Mouse (Mus musculus) C2C12 (cell line): Measurements from ENCODE around the gene Hcn2. TPM values are rescaled to one million over a fixed set of nuclear protein-coding genes. Genes with fewer than 3 reads are reported as not detected.

ENCODE experiments used
- H3K27me3 ChIP-seq: one replicate; pipeline ENCODE4 v1.6.1; 2011; ENCODE audit not compliant: control insufficient read depth, insufficient read depth, insufficient read length
- H3K36me3 ChIP-seq: one replicate; pipeline ENCODE4 v1.6.1; 2011; ENCODE audit not compliant: control insufficient read depth, insufficient read depth
- H3K4me3 ChIP-seq: one replicate; pipeline ENCODE4 v1.5.1; 2011; ENCODE audit warnings: mild to moderate bottlenecking, control low read depth; ENCODE audit not compliant: poor library complexity, insufficient read depth, severe bottlenecking
- H3K79me2 ChIP-seq: one replicate; pipeline ENCODE4 v1.6.1; 2011; ENCODE audit not compliant: control insufficient read depth, insufficient read depth
- H3K79me3 ChIP-seq: one replicate; pipeline ENCODE4 v1.6.1; 2011; ENCODE audit warnings: low read depth, control low read depth
- H3ac ChIP-seq: one replicate; pipeline ENCODE3; 2011; ENCODE audit warnings: low read depth; ENCODE audit not compliant: control insufficient read depth, insufficient read length
- CEBPB ChIP-seq: IDR thresholded peaks from one replicate; pipeline ENCODE4 v1.6.1; 2011; ENCODE audit warnings: low read depth, mild to moderate bottlenecking, control low read depth, moderate library complexity
- CTCF ChIP-seq: IDR thresholded peaks from one replicate; pipeline ENCODE4 v1.5.1; 2011; ENCODE audit not compliant: control insufficient read depth, insufficient read depth, insufficient read length
- FOSL1 ChIP-seq: IDR thresholded peaks from one replicate; pipeline ENCODE4 v1.8.0; 2011; ENCODE audit warnings: mild to moderate bottlenecking, low read length; ENCODE audit not compliant: poor library complexity, insufficient read depth, severe bottlenecking
- MAX ChIP-seq: IDR thresholded peaks from one replicate; pipeline ENCODE4 v1.6.1; 2011; ENCODE audit warnings: mild to moderate bottlenecking, control low read depth
- MYOD1 ChIP-seq: IDR thresholded peaks from one replicate; pipeline ENCODE4 v1.6.1; 2011; ENCODE audit warnings: low read depth; ENCODE audit not compliant: control insufficient read depth, insufficient read length
- MYOG ChIP-seq: IDR thresholded peaks from one replicate; pipeline ENCODE4 v1.6.1; 2011; ENCODE audit not compliant: control insufficient read depth, insufficient read length; ENCODE audit errors: extremely low read depth
- USF1 ChIP-seq: IDR thresholded peaks from one replicate; pipeline ENCODE4 v1.6.1; 2011; ENCODE audit warnings: low read depth, mild to moderate bottlenecking, control low read depth, moderate library complexity
- polyA plus RNA-seq: library from polyadenylated mRNA; unstranded; fragments of >200 nt; fragmentation: generic; extraction: Trizol; gene quantifications from one replicate; pipeline ENCODE4 v1.2.1, GENCODE M21; 2012; ENCODE audit warnings: missing spikeins

Gene Hcn2
- polyA plus RNA-seq, 1 experiment: 0.34 TPM

- Histone ChIP-seq H3K79me3 (peaks cover 43% of the 10 kb centered on the region), H3ac (no peak overlapping the region), H3K79me2 (peaks cover 59% of the 10 kb centered on the region), H3K4me3 (no peak overlapping the region), H3K27me3 (no peaks in the 10 kb centered on the region), H3K36me3 (peaks cover 64% of the 10 kb centered on the region)
- TF ChIP-seq USF1 (no peak), FOSL1 (no peak), MYOD1 (no peak), CEBPB (no peak), MYOG (no peak), MAX (no peak), CTCF (no peak)
These were observed 30.2 kb upstream of the Hcn2 start for GRCm38 (mm10) chr10:79686219-79686618.

GRCm38 (mm10) chr10:79686691-79687090, 29.7 kb upstream of the Hcn2 start:
- Histone ChIP-seq H3K79me2 (peaks cover 59% of the 10 kb centered on the region), H3K79me3 (peaks cover 43% of the 10 kb centered on the region), H3K36me3 (peaks cover 64% of the 10 kb centered on the region), H3ac (no peak overlapping the region), H3K4me3 (no peak overlapping the region), H3K27me3 (no peaks in the 10 kb centered on the region)
- TF ChIP-seq MAX: no peak

DNA sequence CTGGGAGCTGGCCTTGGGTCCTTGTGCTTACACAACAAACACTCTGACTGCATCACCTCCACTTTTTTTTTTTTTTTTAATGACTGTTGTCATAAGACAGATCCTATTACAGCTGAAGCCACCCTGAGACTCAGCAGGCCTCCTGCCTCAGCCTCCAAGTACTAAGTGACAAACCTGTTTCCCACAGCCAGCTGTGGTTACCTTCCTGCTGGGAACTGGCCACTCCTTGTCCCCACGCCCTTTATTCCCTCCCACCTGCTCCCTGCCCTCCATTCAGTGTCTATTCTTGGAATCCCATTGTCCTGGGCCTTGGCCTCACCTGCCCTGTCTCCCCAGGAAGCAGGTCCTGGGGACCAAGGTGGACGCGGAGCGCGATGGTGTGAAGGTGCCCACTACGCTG, 28.9 kb upstream of the Hcn2 start:
- H3ac ChIP-seq: no peak overlapping the region
- TF ChIP-seq MAX: no peak
- peaks cover 54% of the 10 kb centered on the region for H3K79me2 ChIP-seq
- peaks cover 64% of the 10 kb centered on the region for H3K36me3 ChIP-seq
- no peak overlapping the region for H3K4me3 ChIP-seq
- H3K27me3 ChIP-seq: no peaks in the 10 kb centered on the region
- peaks cover 42% of the 10 kb centered on the region for H3K79me3 ChIP-seq

DNA sequence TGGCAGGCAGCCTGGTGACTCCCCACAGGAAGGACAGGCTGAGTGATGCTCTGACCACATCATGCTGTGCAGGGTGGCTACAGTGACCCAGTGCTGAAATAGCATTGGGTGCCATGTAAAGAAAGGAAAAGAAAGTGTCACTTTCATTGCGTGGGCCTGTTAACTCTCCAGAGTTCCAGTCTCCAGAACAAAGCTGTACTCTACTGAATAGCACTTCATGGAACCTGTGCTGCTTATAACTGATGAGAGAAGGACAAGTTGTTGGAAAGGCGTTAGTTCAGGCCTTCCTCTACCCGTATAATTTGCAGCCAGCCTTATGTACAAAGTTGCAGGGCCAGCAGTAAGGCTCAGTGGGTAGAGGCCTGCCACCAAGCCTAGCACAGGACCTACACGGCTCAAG, 27.7 kb upstream of the Hcn2 start, which contains the start of gene Gzmm:
TSS of gene Gzmm (plus strand) at position 301 of the 400 bp plus-strand sequence.
- H3ac ChIP-seq: no peak within 1 kb of the TSS
- H3K79me3 ChIP-seq: peaks cover 30% of the 10 kb centered on the region
- no peaks in the 10 kb centered on the region for H3K27me3 ChIP-seq
- H3K36me3 ChIP-seq: peaks cover 58% of the 10 kb centered on the region
- TF ChIP-seq CEBPB (no peak), USF1 (no peak), CTCF (no peak), FOSL1 (no peak), MYOD1 (no peak), MYOG (no peak), MAX (no peak)
- H3K4me3 ChIP-seq: no peak within 1 kb of the TSS
- H3K79me2 ChIP-seq: peaks cover 41% of the 10 kb centered on the region

DNA sequence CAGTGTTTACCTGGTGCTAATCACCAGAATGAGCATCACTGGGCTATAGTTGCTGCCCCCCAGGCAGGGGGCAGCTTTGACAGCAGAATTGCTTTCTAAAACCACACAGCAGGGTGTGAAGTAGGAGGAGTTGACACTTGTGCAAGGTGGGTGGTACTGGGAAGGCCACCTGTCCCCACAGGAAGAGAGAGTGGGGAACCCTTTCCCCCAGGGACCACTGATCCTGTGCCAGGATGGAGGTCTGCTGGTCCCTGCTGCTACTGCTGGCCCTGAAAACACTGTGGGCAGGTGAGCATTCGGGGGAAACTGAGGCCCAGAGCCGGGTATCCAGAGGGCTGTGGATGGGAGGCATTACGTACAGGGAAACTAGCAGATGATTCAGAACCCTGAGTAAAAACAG, 27.3 kb upstream of the Hcn2 start:
- Histone ChIP-seq H3K79me3 (peaks cover 25% of the 10 kb centered on the region), H3K4me3 (no peak overlapping the region), H3K36me3 (peaks cover 53% of the 10 kb centered on the region), H3K27me3 (no peaks in the 10 kb centered on the region), H3ac (no peak overlapping the region), H3K79me2 (peaks cover 37% of the 10 kb centered on the region)
- TF ChIP-seq MYOG (no peak), MYOD1 (no peak), MAX (no peak), CTCF (no peak), CEBPB (no peak), FOSL1 (no peak), USF1 (no peak)

DNA sequence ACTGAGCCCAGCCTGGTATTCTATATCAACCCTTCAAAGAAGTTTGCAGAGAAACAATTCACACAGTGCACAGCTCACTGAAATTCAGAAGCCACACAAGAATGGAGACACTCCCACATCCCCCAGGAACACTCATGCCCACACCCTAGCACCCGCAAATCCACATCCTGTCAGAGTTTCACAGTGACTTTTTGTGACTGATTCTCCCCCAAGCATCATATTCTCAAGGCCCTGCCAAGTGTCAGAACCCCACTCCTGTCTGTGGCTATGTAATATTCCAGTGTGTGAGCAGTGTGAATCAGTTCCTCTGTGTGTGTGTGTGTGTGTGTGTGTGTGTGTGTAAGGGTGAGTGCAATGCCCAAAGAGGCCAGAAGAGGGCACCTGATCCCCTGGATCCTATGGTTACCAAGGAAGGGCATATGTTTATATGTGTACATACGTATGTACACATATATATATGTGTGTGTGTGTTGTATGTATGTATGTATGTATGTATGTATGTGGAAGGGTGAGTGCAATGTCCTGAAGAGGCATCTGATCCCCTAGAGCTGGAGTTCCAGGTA, 24.4 kb upstream of the Hcn2 start:
- Histone ChIP-seq H3K79me2 (peaks cover 8% of the 10 kb centered on the region), H3K27me3 (no peaks in the 10 kb centered on the region)

More for the DNA sequence above, 24.4 kb upstream of the Hcn2 start:
- H3ac ChIP-seq: no peak overlapping the region
- H3K79me3 ChIP-seq: no peaks in the 10 kb centered on the region
- TF ChIP-seq CTCF (no peak), USF1 (no peak), MYOG (no peak), MYOD1 (no peak), CEBPB (no peak), MAX (no peak), FOSL1 (no peak)
- H3K36me3 ChIP-seq: peaks cover 24% of the 10 kb centered on the region
- H3K4me3 ChIP-seq: no peak overlapping the region
